Comparison of ENCODE assay signal across 20 mouse cellular contexts in genomic region chr8:126580826-126581225, GRCm38 (mm10). TPM values are rescaled to one million over a fixed set of nuclear protein-coding genes. Genes with fewer than 3 reads are reported as not detected.
DNase-seq lines count a peak whose midpoint lies in the region; ATAC-seq and TF ChIP-seq lines count a peak whose summit lies in the region.
"Had no signal": no experiment of that assay in that cellular context is flagged by ENCODE, and none has a peak within 500 bp of the region (broad histone marks: within the 10 kb centered on the region; RNA-seq: fewer than 3 reads in every experiment).

No protein-coding gene starts in this region.

- no peaks in the 10 kb centered on the region for H3K27me3 ChIP-seq in liver, embryonic 12.5 days (replicated peaks)
- H3K27me3 ChIP-seq: forebrain, embryonic 13.5 days; heart, embryonic 13.5 days; hindbrain, embryonic 12.5 days had no signal

- H3K4me2 ChIP-seq in liver, embryonic 12.5 days, result no peak overlapping the region
- H3K4me2 ChIP-seq: forebrain, embryonic 13.5 days; heart, embryonic 13.5 days; hindbrain, embryonic 12.5 days had no signal

- ATAC-seq in neutrophil, adult 5-6 weeks (ENCODE audit: extremely low read depth, insufficient number of reproducible peaks, low FRiP score, poor library complexity, severe bottlenecking), result peak; percentile 36
- ATAC-seq in liver, embryonic 12.5 days, result no peak
- ATAC-seq: forebrain, embryonic 13.5 days; forebrain, postnatal 0 days; hindbrain, embryonic 16.5 days; inflammation-experienced regulatory T-cells, adult 6 months had no signal

- H3K27ac ChIP-seq in bone marrow macrophage, adult 2 months (ENCODE audit: insufficient read depth, low read depth, low read length), result peak overlapping the region; percentile 20
- no peak overlapping the region for H3K27ac ChIP-seq in liver, embryonic 12.5 days
- H3K27ac ChIP-seq: embryonic facial prominence, embryonic 10.5 days; forebrain, embryonic 13.5 days; heart, embryonic 13.5 days; hindbrain, embryonic 12.5 days had no signal

- peaks cover 37% of the 10 kb centered on the region for H3K4me1 ChIP-seq in bone marrow macrophage, adult 2 months (ENCODE audit: control insufficient read depth, insufficient read depth, low read length)
- H3K4me1 ChIP-seq in liver, embryonic 12.5 days, result peaks cover 34% of the 10 kb centered on the region

- H3K9ac ChIP-seq in liver, embryonic 12.5 days, result no peak overlapping the region
- H3K9ac ChIP-seq: forebrain, embryonic 13.5 days; forebrain, postnatal 0 days; heart, embryonic 13.5 days; hindbrain, embryonic 12.5 days had no signal

- 76% methylated on average over 4 of the region's 4 CpGs for WGBS in liver, embryonic 12.5 days (ENCODE audit: insufficient replicate concordance)

- DNase-seq in 416B (ENCODE audit: low read depth), result peak; percentile 54
- peak; percentile 57 for DNase-seq in B cell, adult 2 months
- no peak for DNase-seq in layer of hippocampus, postnatal 25 days (ENCODE audit: extremely low spot score in 1 of 2, low spot score in 1 of 2)
- no peak for DNase-seq in heart, adult 9 months (ENCODE audit: low spot score in 2 of 2)
- DNase-seq: adrenal gland, adult 8-10 months; cerebellum, adult 11-12 months; cerebellum, adult 9-10 months; cerebellum, postnatal 25 days; forebrain, postnatal 0 days; gastrocnemius, postnatal 14 days; heart, postnatal 4 days had no signal

- peaks cover 6% of the 10 kb centered on the region; the same call in 1 of the 2 replicates for H3K36me3 ChIP-seq in liver, embryonic 12.5 days
- H3K36me3 ChIP-seq: hindbrain, embryonic 12.5 days had no signal

- TF ChIP-seq CTCF in bone marrow macrophage, adult 2 months (IDR thresholded peaks at IDR 0.05; ENCODE audit: low read depth, low read length), result no peak

- TF ChIP-seq POLR2A in bone marrow macrophage, adult 2 months (IDR thresholded peaks at IDR 0.05; ENCODE audit: borderline replicate concordance, low read depth, low read length), result no peak

- no peak overlapping the region for H3K4me3 ChIP-seq in bone marrow macrophage, adult 2 months (ENCODE audit: insufficient read depth, low read length)
- H3K4me3 ChIP-seq in liver, embryonic 12.5 days, result no peak overlapping the region
- H3K4me3 ChIP-seq: embryonic facial prominence, embryonic 10.5 days; forebrain, embryonic 13.5 days; heart, embryonic 13.5 days; hindbrain, embryonic 12.5 days had no signal

- H3K9me3 ChIP-seq in liver, embryonic 12.5 days (replicated peaks), result 0 out of 2 replicates have a peak, but pooled peaks cover 4% of the 10 kb centered on the region
- H3K9me3 ChIP-seq: embryonic facial prominence, embryonic 10.5 days; heart, embryonic 13.5 days; hindbrain, embryonic 12.5 days had no signal

RNA-seq across cellular contexts. Expression of gene Irf2bp2, which starts 13.0 kb away (rescaled TPM):
- polyA plus RNA-seq in bone marrow macrophage, adult 2 months (2012; ENCODE audit: insufficient read depth, insufficient read length, missing spikeins), result 163 and 167 TPM in 2 replicates
- total RNA-seq in neutrophil, adult 5-6 weeks (2017), result 65.3 and 69.0 TPM in 2 replicates
- polyA plus RNA-seq in liver, embryonic 12.5 days (2016; fragmentation: Nextera tagmentation; extraction: Ambion mirVana), result 5.5 and 5.6 TPM in 2 replicates
- total RNA-seq in layer of hippocampus, postnatal 25 days (2021), result 10 to 100 TPM; 55.4 to 59.0 TPM

Comparison
In these comparisons a context has a peak if more than half of its experiments do, and no peak if none do; other contexts are left out.
1. DNase-seq: peak in 416B (single experiment) and B cell, adult 2 months (2 of 2); none in layer of hippocampus, postnatal 25 days (0 of 2) and heart, adult 9 months (0 of 2).